Mouse (Mus musculus) layer of hippocampus, postnatal 14 days (tissue): ENCODE data around the gene Hnrnpa2b1. TPM values are rescaled to one million over a fixed set of nuclear protein-coding genes. Genes with fewer than 3 reads are reported as not detected.

ENCODE experiments used
- DNase-seq, 2 experiments: peaks; one replicate each; pipeline ENCODE4 v3.0.0; 2021 to 2022; ENCODE audit warnings: low spot score in 2 of 2, mixed read lengths in 1 of 2
- total RNA-seq, 2 experiments: library from RNA; stranded (reverse); gene quantifications; 2 replicates each; pipeline ENCODE4 v1.2.3; 2021

The Hnrnpa2b1 gene
- total RNA-seq, 2 experiments from 2014 or later: 544 to 550 TPM

DNA sequence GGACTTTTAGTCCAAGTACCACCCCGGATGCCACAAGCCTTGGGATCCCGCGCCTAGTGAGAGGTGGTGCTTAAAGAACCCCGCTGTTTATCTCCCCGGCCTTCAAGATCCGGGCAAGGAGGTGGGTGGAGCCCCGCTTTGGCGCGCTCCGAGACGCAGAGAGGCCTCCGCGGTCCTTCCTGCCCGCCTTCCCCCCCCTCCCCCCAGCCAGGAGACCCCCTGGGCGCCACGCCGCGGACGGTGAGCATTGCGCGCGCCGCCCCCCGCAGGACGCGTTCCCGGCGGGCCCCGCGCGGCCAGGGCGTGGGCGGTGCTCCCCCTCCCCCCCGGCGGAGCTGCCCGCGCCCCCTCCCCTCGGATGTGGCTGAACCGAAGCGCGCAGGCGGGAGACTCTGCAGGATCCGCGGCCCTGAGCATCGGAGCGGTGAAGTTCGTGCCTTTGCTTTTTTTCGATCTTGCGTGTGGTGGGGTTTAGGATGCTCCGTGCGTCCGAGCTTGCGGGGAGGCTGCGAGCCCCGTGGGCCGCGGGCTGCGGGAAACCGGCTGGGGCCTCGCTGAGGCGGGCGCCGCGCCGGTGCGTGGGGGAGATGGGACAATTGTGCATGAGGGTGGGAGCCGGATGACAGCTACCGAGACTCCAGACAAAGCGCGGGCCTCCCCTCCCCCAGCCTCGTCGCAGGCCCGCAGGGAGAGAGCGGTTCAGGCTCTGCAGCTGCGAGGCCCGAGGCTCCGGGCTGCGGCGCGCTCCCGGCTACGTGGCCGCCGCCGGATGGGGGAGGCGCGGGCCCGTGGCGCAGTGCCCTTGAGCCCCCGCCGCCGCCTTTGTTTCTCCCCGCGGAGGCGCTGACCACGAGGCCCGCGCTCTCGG is 851 bp upstream of the Hnrnpa2b1 start, which contains the start of gene Cbx3:
Cbx3 (plus strand) TSS at position 50 of the 868 bp plus-strand sequence.
- DNase-seq: peak; percentile 83 to 84

DNA sequence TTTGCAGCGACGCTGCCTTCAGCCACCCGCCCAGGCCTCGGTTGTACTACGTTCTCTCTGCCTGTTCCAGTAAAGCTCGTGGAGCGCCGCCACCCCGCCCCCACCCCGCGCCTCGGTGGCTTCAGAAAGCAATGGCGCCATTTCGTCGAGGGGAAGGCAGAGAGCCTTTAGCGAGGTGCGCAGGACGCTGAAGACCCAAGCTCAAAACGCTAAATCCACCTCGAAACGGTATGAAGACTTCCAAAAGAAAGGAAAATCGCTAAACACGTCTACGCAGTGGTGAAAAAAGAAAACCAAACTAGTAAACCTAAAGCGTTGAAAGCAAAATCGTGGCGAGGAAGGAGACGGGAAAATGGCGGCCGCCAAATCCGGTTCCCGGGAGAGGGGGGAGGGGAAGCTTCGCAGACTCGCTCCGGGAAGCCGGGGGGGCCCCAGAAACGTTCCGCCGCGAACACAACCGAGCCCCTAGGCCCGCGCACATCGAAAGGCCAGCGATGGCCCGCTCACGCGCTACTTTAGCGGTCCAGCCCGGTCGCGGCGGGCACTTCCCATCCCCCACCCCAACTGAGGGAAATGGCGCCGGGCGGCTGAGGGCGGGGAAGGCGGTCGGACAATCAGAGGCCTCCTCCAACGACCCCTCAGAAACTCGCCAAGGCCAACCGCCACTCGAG is 668 bp downstream of the Hnrnpa2b1 start:
- peak; percentile 77 to 88 for DNase-seq

DNA sequence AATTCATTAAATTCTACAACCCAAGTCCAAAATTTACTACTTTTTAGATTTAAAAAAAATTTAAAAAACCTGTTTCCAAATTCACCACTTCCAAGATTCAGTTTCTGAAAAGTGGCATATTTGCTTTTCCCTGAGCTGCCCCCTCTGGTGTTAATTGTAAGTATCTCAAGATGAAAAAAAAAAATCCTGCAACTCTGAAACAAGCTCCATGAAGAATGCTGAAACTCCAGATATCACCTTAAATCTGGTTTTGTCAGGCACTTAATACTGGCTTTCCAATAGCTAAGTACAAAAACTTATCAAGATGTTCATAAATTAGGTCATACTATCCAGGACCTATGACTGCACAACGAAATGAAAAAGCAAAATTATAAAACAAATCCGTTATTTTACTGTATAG is 2.0 kb downstream of the Hnrnpa2b1 start:
- DNase-seq: no peak

DNA sequence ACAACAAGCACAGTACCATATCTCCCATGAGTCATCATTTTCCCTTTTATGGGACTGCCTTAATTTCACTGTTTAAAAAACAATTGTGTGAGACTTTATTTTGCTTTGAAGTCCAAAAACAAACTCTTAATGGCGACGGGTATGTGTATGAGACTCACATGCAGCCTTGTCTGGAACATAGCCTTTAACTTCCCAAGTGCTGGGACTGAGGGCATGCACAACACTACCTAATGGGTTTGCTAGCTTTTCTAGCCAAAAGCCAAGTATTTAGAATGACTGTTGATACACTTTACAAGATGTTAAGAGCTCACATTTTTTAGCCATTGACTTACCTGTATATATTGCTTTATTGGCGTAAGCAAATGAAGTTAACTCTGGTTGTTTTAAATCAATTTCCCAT is 9.3 kb downstream of the Hnrnpa2b1 start:
- DNase-seq: no peak

DNA sequence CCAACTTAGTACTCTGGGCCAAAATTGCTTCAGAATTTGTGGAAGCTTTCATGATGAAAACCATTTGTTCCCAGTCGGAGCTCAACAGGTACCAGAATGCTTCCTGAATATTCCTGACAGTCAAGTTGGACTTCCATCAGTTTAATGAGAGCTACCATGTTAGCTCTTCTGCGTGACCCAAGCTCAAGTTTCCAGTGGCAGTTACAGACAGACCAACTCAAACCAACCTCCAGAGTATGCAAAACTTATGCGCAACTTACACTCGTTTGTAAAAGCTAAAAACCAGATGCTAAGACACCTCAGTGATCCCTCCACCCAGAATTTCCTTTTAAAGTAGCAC is 9.7 kb downstream of the Hnrnpa2b1 start:
- DNase-seq: no peak

DNA sequence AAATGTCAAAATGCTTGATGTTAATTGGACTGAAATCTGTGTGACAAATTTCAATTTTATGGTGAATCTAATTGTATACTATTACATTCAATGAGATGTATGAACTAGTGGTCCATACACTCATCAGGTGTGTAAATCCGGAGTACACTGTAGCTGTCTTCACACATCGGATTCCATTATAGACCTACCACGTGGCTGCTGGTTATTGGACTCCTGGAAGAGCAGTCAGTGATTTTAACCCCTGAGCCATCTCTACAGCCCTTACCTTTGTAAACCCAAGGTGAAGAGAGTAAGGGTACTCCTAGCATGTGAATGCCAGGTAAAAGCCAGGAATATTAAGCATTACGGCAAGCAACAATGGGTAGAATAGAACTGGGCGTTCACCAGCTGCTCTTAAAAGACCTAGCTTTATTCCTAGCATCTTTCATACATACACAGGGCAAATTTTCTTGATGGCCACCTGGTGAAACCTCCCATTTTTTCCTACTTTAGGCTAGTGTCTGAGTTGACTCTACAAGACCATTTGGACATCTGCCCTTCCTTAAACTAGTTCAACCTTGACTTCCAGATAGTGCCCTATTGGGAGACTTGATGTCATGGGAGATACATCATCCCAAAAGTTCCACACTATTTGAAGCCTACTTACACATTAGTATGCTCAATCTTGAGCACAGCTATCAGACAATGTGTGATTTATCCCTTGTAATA is 10.2 kb downstream of the Hnrnpa2b1 start:
- no peak for DNase-seq

DNA sequence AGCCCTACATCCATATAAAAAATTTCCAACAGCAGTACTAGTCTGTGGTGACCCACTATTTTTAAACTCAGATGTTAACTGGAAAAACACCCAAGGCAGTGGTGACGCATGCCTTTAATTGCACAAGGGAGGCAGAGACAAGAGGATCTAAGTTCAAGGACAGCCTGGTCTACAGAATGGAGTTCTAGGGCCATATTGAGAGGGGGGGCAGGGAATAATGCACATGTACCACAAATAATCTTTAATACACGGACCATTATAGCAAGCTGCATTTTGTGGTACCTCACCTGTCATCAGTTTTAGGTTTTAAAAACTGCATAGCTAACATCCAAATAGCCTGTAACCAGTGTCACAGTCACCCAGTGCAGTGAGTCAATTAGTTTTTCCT is 10.8 kb downstream of the Hnrnpa2b1 start:
- no peak for DNase-seq

DNA sequence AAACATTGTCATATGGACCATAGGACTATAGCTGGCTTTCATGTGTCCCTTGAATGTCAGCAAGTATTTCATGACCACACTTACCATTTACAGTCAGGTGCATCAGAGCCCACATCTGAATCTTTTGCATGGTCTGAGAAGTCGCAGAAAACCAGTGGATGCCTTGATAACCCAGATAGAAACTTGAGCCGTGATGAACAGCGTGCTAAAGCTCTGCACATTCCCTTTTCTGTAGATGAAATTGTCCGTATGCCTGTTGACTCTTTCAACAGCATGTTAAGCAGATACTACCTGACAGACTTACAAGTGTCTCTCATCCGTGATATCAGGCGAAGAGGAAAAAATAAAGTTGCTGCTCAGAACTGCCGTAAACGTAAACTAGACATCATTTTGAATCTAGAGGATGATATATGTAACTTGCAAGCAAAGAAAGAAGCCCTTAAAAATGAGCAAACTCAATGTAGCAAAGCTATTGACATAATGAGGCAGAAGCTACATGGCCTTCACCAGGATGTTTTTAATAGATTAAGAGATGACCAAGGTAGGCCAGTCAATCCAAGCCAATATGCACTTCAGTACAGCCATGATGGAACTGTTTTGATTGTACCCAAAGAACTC is 11.8 kb downstream of the Hnrnpa2b1 start:
- DNase-seq: no peak

DNA sequence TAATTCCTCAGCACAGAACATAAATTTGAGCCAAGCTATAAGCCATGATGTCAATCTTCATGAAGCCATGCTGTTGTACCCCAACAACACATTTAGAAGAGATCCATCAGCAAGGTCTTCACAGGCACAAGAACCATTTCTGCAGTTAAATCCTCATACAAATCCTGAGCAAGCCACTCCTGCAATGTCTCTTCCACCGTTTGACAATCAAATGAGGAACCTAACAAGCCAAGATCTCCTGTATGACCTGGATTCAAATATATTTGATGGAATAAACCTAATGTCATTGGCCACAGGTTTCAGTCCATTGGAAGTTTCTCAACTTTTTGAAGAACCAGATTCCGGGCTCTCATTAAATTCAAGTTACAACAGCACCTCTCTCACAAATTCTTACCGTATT is 12.4 kb downstream of the Hnrnpa2b1 start:
- DNase-seq: no peak

DNA sequence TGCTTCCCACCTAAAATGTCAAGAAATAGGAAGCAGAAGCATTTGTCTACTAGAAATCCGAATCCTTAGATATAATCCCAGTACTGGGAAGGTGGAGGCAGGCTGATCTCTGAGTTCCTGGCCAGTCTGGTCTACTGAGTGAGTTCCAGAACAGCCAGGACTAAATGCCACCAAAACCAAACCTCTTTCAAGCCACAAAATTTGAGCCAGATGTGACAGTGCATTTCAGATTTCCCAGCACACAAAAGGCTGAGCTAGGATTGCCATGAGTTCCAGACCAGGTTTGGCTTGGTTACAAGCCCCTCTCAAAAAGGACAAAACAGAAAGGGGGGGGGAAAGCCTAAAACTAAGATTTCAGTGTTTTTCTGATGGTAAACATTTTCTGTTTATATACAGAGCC is 13.5 kb downstream of the Hnrnpa2b1 start:
- no peak for DNase-seq

DNA sequence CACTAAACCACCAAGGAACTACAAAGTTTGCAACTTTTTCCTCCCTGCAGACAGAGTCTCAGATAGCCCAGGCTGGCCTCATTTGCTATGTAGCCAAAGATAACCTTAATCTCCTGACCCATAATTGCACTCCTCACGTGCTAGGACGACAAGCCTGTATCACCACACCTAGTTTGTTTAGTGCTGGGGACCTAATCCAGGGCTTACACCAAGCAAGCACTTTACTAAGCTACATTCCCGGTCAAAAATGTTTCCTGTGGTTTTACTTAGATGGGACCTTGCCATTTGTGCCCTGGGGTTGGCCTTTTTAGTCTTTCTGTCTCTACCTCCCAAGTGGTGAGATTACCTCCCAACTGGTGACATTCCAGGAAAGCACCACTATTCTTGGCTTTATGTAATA is 14.7 kb downstream of the Hnrnpa2b1 start:
- DNase-seq: no peak

DNA sequence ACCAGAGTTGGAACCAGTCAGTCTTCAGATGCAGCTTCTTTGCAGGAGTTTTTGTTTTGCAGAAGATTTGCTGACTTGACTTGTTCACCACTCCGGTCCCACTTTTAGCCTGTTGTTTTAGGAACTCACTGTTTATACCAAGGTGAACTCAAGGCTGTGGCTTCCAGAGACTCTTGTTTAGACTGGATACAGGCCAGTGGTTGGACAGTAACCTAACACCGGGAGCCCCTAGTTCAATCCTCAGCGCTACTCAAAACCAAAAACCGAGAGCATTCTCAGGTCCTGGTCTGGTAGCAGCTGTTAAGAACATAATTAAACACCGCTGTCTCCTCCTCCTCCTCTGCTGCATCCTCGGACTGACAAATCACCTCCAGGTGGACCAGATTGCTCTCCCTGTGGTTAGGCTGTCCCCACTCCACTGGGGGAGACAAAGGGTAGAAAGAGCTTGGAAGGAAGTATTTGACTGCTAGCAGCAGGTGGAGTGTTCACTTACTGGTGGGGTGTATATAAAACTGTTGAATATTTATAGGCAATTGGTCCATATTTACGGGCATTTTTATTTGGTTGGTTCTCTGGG is 16.7 kb downstream of the Hnrnpa2b1 start:
- DNase-seq: no peak

DNA sequence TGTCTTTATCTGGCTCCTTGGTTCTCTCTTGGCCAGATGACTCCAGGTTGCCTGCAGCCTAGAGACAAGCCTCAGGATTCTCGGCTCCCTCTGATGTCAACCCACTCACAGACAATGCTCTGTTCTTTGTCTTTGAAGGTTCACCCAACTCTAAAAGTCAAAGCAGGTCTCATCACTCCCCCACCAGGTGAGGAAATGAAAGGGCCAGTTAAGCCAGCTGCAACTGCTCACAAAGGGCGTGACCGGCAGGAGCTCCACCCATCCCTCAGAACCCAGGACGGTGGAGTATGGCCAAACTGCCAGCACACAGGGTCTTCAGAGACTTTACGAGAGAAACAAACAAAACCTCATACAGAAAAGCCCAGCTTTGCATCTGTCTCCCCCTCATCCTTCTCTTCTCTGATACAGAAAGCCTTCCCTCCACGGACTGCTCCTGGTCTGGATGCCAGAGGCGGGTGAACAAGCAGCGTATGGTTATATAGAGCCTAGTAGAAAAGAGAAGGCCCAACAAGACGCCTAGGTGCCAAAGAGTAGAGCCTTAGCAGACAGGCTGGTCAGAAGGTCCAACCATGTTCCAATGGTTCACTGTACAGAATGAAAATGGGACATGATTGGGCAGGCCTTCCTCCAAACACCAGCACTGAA is 27.4 kb downstream of the Hnrnpa2b1 start:
- no peak for DNase-seq

DNA sequence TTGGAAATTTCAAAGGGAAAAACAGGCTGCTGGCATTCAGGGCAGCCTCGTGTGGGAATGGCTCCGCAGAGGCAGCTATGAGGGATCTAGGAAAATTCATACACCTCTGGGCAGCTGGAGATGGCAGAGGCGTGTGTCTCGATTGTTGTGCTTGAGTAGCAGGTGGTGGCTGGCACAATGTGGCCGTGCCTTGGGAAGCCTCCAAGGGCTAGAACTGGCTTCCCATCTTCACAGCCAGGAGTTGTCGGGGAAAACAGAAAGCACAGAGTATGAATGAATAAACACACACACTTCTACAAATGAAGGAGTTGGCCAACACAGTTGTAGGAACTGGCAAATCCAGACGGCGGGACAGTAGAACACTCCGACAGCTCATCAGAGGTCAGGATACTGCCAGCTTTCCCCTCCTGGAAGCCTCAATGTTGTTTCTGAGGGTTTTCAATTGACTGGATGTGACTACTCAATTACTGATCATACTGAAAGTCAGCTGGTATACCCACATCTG is 30.8 kb downstream of the Hnrnpa2b1 start:
- DNase-seq: no peak

DNA sequence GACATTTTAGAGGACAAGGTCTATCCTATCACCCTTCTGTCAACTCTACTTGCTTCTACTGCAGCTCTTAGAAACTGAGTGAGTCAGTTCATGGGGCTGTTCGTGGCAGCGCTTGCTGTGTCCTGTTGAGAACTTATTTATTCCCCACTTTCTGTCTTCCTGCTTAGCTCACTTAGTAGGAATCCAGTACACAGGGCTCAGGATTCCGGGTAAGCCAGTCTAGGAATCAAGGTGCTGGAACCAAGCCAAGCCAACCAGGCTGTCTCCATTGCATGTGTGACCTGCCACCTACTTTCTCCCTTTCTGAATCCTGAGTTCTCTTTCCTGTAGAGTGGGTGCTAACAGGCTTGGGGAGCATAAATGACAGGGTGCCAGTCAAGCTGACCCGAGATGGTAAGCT is 32.0 kb downstream of the Hnrnpa2b1 start:
- DNase-seq: no peak

DNA sequence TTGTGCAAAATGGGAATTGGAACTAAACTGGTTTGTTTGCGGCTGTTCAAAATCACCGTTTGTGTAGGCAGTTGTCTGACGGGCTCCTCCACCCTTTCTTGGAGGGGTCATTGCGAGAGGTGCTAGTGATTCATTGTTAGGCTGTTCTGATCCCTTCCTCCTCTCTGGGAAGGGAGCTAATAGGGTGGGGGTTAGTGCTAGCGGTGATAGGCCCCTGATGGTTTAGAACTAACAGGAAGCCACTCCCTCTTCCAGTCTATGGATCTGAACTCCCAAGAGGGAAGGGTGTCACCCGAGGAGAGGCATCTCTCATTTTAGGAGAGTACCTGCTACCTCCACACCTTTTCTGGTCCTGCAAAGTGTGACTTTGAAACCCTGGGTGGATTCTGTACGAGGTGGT is 35.4 kb downstream of the Hnrnpa2b1 start:
- no peak for DNase-seq

DNA sequence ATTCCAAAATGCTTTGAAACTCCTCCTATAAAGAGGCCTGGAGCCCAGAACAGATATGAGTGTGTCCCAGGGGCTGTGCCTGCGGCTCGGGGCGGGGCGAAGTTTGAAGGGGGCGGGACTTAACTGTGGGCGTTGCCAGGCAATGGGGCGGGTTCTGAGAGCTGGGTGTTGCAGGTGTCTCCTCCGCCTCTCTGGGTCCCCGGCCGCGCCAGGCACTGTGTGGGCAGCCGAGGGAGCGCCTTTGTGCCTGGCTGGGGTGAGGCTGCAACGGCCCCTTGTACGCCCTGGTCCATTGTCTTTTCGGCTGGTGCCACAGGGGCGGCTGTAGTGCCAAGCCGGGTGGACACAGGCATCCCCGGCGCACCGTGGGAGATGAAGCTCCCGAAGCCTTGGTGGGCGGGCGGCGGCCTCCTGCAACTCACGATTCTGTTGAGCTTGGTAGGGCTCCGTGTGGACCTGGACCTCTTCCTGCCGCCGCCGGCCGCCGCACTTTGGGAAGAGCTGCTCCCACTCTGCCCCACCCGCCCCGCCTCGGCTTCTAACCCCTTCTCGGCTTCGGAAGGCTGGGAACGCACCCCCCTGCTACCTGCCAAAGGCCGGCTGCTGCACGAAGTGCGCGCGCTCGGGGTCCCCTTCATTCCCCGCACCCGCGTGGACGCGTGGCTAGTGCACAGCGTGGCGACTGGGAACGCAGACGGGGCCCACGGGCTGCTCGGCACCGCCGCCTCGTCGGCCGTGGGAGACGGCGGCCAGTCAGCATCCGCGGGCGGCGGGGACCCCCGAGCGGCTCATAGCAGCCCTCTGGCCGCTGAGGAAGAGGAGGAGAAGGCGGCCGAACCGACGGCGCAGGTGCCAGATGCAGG is 36.9 kb downstream of the Hnrnpa2b1 start, which contains the start of gene Nfe2l3:
Nfe2l3 (plus strand) TSS at position 136 of the 863 bp plus-strand sequence.
- no peak for DNase-seq

DNA sequence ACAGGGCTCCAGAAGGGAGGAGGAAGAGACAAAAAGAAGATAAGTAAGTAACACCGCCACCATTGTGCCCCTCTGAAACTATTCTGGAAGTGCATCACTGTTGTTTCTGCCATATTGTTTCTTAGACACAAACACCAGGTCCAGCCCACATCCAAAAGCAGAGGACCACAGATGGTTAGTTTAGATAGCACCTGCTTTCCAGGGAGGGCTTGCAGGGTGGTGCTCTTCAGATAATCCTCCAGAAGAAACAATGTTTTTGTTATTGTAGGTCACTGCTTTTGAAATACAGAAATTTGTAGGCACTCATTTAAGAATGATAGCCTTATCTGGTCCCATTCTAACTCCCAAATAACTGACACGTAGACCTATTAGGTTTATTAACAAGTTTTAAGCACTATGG is 45.2 kb downstream of the Hnrnpa2b1 start:
- no peak for DNase-seq

DNA sequence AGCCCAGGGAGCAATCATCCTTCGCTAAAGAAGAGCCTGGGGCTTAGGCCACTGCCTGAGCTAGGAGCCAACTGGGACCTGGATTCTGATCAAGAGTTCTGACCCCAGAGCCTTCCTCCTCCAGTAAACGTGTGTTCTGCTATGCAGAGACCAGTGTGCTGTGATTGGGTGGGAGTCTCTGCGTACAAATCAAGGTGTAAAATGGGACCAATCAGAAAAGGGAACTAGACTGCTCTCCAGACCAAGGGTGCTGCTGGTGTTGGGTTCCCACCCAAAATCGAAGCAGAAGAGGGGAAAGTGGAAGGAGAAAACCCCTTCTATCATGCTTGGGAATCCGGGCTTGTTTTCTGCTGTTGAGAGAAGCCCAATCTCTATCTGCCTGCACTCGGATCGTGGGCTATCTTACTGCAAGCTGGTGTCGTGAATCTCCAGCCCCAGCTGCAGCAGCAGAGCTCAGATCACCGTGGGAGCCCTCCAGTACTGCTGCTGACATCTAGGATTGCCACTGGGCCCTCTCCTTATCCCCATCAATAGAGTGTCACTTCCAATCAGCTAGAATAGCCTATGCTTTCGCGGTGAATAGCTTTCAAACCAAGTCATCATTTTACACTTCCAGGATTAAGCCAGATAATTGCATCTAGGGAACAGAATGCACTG is 46.1 kb downstream of the Hnrnpa2b1 start:
- DNase-seq: no peak
